Mouse (Mus musculus): ENCODE measurements around the gene Fat4. TPM values are rescaled to one million over a fixed set of nuclear protein-coding genes. Genes with fewer than 3 reads are reported as not detected.

The Fat4 gene
- total RNA-seq, 2 experiments from 2014 or later: 25.6 to 38.7 TPM

- no peak for DNase-seq (ENCODE audit: extremely low spot score in 1 of 2, low spot score in 1 of 2)
Measured at GRCm38 (mm10) chr3:38956012-38956648, 69.4 kb downstream of the Fat4 start.

GRCm38 (mm10) chr3:38957186-38957585, 70.4 kb downstream of the Fat4 start:
- no peak for DNase-seq (ENCODE audit: extremely low spot score in 1 of 2, low spot score in 1 of 2)

GRCm38 (mm10) chr3:38962328-38962727, 75.6 kb downstream of the Fat4 start:
- no peak for DNase-seq (ENCODE audit: extremely low spot score in 1 of 2, low spot score in 1 of 2)

GRCm38 (mm10) chr3:38967480-38967879, 80.7 kb downstream of the Fat4 start:
- no peak for DNase-seq (ENCODE audit: extremely low spot score in 1 of 2, low spot score in 1 of 2)

- DNase-seq (ENCODE audit: extremely low spot score in 1 of 2, low spot score in 1 of 2): no peak
Measured at GRCm38 (mm10) chr3:38986379-38986778, 99.6 kb downstream of the Fat4 start.

- no peak for DNase-seq (ENCODE audit: extremely low spot score in 1 of 2, low spot score in 1 of 2)
Measured at GRCm38 (mm10) chr3:38989181-38989580, 102.4 kb downstream of the Fat4 start.

- no peak for DNase-seq (ENCODE audit: extremely low spot score in 1 of 2, low spot score in 1 of 2)
Measured at GRCm38 (mm10) chr3:39000011-39000410, 113.3 kb downstream of the Fat4 start.

GRCm38 (mm10) chr3:39010544-39010943, 123.8 kb downstream of the Fat4 start:
- peak in 1 of 2 experiments; percentile 11 for DNase-seq (ENCODE audit: extremely low spot score in 1 of 2, low spot score in 1 of 2)

GRCm38 (mm10) chr3:39017633-39018032, 130.9 kb downstream of the Fat4 start:
- DNase-seq (ENCODE audit: extremely low spot score in 1 of 2, low spot score in 1 of 2): no peak

GRCm38 (mm10) chr3:39036113-39036512, 149.4 kb downstream of the Fat4 start:
- DNase-seq (ENCODE audit: extremely low spot score in 1 of 2, low spot score in 1 of 2): no peak

- no peak for DNase-seq (ENCODE audit: extremely low spot score in 1 of 2, low spot score in 1 of 2)
Measured at GRCm38 (mm10) chr3:39046425-39046824, 159.7 kb downstream of the Fat4 start.

GRCm38 (mm10) chr3:39047621-39048303, 161.0 kb downstream of the Fat4 start:
- DNase-seq (ENCODE audit: extremely low spot score in 1 of 2, low spot score in 1 of 2): no peak

- DNase-seq (ENCODE audit: extremely low spot score in 1 of 2, low spot score in 1 of 2): no peak
Measured at GRCm38 (mm10) chr3:39048304-39048667, 161.5 kb downstream of the Fat4 start.

- DNase-seq (ENCODE audit: extremely low spot score in 1 of 2, low spot score in 1 of 2): no peak
Measured at GRCm38 (mm10) chr3:39050130-39050529, 163.4 kb downstream of the Fat4 start.

- DNase-seq (ENCODE audit: extremely low spot score in 1 of 2, low spot score in 1 of 2): no peak
Measured at GRCm38 (mm10) chr3:39053072-39053471, 166.3 kb downstream of the Fat4 start.
